Mouse (Mus musculus): Measurements from ENCODE around the gene Castor2.

Gene Castor2

DNA sequence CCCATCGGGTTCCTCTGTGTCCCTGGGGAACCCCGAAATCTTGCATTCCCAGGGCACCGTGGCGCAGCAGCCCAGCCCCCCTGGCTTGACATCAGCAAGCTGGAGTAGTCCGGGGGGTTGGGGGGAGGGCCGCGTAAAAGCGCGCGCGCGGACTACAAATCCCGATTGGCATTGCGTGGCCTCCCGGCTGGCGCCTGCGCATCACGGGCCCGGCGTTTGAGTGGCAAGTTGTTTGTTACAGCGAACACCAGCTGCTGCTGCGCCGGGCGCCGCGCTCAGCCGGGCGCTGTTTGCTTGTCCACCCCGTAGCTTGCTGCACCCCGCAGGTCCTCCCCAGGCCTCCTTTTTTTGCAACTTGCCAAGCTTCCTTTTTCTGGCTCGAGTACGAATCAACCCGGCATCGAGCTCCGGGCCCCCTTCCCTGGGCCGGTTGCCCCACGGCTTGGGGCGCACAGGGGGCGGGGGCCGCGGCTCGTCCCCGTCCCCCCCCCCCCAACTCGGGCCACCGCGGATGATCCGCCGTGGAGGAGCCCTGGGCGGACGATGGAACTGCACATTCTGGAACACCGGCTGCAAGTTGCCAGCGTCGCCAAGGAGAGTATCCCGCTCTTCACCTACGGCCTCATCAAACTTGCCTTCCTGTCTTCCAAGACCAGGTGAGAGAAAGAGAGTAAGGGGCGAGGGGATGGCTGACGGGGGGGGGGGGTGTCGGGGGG is at the start of gene Castor2:
Castor2 (plus strand) TSS at position 216 of the 716 bp plus-strand sequence.
- DNase-seq (ENCODE audit: extremely low spot score, low read depth, low spot score) = peak; percentile 49

- DNase-seq (ENCODE audit: extremely low spot score, low read depth, low spot score) = no peak
These were observed 48.8 kb upstream of the Castor2 start for GRCm38 (mm10) chr5:134050711-134051110.

GRCm38 (mm10) chr5:134052614-134053013 is 46.9 kb upstream of the Castor2 start:
- DNase-seq (ENCODE audit: extremely low spot score, low read depth, low spot score) = no peak

DNA sequence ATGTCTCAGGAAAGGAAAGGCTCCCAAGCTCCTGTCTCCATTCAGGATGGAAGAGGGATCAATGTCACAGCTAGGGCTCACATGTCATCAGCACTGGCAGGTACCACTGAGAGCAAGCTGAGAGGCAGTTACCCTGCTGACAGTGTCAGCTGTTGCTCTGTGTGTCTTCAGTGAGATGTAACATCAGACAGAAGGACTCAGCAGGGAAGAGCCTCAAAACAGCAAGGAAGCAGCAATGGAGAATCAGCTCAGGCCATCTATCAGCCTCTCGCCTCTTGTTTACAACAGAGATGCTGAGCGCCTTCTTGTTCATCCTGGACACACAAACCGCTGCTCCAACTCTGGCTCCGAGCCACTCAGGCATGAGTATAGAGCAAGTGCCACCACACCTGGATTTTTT is 45.0 kb upstream of the Castor2 start:
- DNase-seq (ENCODE audit: extremely low spot score, low read depth, low spot score) = no peak

GRCm38 (mm10) chr5:134058793-134059352 is 40.6 kb upstream of the Castor2 start:
- no peak for DNase-seq (ENCODE audit: extremely low spot score, low read depth, low spot score)

- peak; percentile 78 for DNase-seq (ENCODE audit: extremely low spot score, low read depth, low spot score)
These were observed 36.0 kb upstream of the Castor2 start for GRCm38 (mm10) chr5:134063362-134064064.

GRCm38 (mm10) chr5:134066261-134066660 is 33.2 kb upstream of the Castor2 start:
- no peak for DNase-seq (ENCODE audit: extremely low spot score, low read depth, low spot score)

- no peak for DNase-seq (ENCODE audit: extremely low spot score, low read depth, low spot score)
These were observed 31.6 kb upstream of the Castor2 start for GRCm38 (mm10) chr5:134067924-134068323.

- no peak for DNase-seq (ENCODE audit: extremely low spot score, low read depth, low spot score)
These were observed 25.9 kb upstream of the Castor2 start for GRCm38 (mm10) chr5:134073512-134074041.

DNA sequence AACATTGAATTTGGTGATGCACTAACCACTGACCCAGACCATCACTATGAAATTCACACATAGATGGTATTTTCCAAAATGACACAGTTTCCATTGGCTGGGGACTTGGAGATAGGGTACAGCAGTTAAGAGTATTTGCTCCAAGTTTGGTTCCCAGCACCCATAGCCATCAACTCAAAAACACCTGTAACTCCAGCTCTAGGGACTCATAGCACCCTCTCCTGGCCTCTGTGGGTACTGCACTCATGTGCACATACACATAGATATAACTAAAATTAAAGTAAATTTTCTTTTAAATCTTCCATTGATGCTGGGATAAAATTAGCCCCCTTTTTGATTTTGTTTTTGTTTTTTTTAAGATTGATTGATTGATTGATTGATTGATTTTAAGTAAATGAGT is 25.1 kb upstream of the Castor2 start:
- no peak for DNase-seq (ENCODE audit: extremely low spot score, low read depth, low spot score)

DNA sequence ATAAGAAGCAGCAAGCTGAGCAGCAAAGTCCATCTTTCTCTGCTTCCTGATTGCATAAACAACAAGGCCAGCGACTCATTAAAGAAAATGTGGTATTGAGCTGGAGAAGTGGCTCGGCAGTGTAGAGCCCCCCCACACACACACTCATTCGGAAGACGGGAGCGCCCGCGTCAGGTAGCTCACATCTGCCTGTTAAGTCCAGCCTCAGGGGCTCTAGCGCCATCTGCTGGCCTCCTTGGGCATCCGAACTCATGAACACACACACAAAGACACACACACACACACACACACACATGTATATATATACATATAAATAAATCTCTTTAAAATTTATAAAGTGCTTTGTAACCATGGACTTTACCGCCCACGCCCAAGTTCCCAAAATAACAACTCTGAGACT is 23.3 kb upstream of the Castor2 start:
- no peak for DNase-seq (ENCODE audit: extremely low spot score, low read depth, low spot score)

DNA sequence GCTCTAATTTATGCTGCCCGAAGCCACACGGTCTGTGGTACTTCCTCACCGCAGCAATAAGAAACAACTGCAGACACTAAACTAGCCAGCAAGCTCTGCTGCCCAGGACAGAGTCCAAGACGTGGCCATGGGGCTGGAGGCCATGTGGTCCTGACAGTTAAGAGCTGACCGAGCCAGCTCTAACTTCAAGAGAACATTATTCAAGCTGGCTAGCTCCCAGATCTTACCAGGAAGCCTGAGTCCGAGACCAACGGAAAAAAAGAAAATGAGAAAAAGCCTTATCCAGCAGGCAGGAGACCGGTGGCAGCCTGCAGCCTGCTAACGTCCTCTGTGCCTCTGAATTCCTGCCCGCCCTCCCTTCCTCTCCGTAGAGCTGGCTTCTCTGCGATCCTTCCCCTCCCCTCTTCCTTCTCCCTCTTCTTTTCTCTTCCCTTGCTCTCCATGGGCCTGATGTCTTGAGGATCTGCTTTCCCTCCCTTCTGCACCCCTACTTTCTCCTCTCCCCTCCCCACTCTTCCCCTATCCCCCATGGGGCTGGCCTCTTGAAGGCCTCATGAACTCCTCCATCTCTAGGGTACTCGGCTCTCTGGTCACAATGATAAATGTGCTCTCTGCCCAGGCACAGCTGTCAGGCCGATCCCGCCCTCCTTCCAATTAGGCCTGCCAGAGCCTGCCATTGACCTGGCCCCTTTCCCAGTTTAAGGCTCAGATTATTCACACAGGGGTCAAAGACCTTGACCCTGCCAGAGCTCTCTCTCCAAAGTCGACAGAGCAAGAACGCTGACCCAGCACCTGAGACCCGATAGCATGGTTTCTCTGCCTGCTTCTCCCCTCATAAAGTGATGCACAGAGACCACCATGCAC is 18.6 kb upstream of the Castor2 start:
- no peak for DNase-seq (ENCODE audit: extremely low spot score, low read depth, low spot score)

DNA sequence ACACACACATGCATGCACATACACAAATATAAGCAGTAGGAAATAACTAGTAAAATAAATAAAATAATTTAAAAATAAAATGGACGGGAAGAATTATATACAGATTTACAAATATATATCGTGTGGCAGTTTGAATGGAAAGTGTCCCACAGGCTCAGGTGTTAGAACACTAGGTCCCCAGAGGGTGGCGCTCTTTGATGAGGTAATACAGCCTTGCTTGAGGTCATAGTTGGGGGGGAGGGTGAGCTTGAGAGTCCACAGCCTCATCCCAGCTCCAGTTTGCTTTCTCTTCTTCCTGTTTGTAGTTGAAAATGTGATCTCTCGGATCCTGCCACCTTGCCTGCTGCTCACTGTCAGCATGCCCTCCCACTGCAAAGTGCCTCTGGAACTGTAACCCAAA is 14.3 kb upstream of the Castor2 start:
- no peak for DNase-seq (ENCODE audit: extremely low spot score, low read depth, low spot score)

DNA sequence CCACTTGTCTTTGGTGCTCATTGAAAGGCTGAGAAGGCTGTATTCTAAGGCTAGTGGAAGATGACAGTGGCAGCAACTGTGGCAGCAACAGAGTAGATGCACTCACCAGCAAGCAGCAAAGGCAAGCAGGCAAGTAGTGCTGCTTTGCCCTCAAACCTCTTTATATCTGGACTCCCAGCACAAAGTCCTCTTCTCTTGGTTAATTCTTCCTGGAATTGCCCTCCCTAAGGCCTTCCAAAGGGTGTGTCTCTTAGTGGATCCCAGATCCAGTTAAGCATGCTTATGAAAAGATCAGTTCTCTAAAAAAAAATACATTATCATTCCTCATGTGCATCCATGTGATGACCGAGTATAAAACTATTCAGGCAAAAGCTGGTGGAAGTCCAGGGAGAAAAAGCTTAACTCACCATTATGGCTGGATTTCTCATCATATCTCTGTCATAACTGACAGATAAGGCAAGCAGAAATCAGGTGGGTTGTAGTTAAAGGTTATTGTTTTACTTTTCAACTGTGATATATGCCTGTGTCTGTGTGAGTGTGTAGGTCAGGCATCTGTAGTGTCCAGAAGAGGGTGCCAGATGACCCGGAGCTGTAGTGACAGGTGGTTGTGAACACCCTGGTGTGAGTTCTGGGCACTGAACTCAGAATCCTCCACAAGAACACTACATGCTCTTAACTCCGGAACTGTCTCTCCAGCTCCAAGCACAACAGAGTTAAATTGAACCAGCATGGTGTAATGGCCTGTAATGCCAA is 13.4 kb upstream of the Castor2 start:
- no peak for DNase-seq (ENCODE audit: extremely low spot score, low read depth, low spot score)

GRCm38 (mm10) chr5:134087211-134087610 is 12.3 kb upstream of the Castor2 start:
- no peak for DNase-seq (ENCODE audit: extremely low spot score, low read depth, low spot score)

- DNase-seq (ENCODE audit: extremely low spot score, low read depth, low spot score) = no peak
These were observed 3.7 kb upstream of the Castor2 start for GRCm38 (mm10) chr5:134095766-134096165.

- no peak for DNase-seq (ENCODE audit: extremely low spot score, low read depth, low spot score)
These were observed 1.1 kb upstream of the Castor2 start for GRCm38 (mm10) chr5:134098341-134098902.

GRCm38 (mm10) chr5:134098976-134099375 is 535 bp upstream of the Castor2 start:
- no peak for DNase-seq (ENCODE audit: extremely low spot score, low read depth, low spot score)

DNA sequence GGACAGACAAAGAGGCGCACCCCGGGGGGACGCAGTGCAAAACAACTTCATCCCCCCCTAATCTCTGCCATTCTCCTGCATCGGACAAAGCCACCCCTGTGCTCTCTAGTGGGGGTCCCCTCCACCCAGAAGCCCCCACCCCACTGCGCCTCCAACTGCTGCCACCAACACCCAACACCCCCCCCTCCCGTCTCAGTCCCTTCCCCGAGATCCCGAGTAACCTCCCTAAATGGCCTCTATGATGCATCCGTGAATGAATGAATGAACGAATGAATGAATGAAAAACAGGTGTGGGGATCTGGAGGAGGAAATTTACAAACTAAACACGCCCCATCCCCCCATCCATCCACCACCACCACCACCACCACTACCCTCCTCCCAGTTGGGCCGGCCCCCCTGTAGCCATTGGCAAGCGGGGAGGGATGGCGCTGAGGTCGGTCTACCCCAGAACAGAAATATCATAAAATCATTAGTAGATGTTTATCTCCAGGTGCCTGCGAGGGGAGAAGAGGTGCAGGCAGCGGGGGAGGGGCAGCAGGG is 791 bp downstream of the Castor2 start:
- no peak for DNase-seq (ENCODE audit: extremely low spot score, low read depth, low spot score)

DNA sequence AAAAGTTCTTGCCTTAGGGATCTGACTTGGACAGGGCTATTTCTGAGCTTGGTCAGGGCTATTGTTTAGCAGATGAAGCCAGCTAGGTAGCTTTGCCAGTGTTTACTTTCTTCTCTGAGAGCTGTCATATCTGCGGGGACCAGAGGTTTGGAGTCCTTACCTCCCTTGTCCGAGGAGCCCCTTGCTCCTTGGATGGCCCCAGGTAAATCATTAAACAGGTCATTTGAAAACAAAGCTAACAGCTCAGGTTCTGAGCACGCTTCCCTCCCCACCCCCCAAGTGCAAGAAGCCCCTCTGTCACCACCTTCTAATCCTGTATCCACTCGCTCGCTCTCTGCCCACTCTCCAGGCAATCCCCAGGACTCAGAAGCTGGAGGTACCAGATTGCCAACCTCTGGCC is 1.8 kb downstream of the Castor2 start:
- DNase-seq (ENCODE audit: extremely low spot score, low read depth, low spot score) = no peak
